Mouse (Mus musculus): Measurements from ENCODE around the gene Rfx7.

The Rfx7 gene

DNA sequence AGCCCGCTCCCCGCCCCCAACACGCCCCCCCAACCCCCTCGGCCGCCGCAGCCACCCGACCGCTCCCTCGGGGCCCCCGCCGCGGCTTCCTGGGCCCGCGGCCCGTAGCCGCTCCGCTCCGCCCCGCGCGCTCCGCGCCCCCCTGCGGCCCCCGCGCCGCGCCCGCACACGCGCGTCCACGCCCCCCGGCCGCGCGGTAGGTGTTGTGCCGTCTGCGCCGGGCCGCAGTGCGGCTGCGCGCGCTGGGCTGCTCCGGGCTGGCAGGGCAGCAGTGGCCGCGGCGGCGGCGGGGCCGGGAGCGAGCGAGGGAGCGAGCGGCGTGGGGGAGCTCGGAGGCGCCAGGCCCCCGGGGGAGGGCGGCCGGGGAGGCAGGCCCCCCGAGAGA, at the start of gene Rfx7:
Gene Rfx7, plus strand, starts transcription at position 245 of the 385 bp plus-strand sequence.
- H3K27me3 ChIP-seq (ENCODE audit: insufficient read depth, low read length) = 0 out of 2 replicates have a peak, but pooled peaks cover 3% of the 10 kb centered on the region
- H3K4me3 ChIP-seq (replicated peaks; ENCODE audit: low read length) = peak within 1 kb of the TSS; percentile 97
- H3K9me3 ChIP-seq (ENCODE audit: low read length) = no peaks in the 10 kb centered on the region
- no peaks in the 10 kb centered on the region for H3K36me3 ChIP-seq (ENCODE audit: insufficient read depth, low read length)
- H3K4me1 ChIP-seq (replicated peaks; ENCODE audit: low read depth, low read length) = peaks cover 34% of the 10 kb centered on the region
- TF ChIP-seq POU5F1 (IDR thresholded peaks at IDR 0.05; ENCODE audit: borderline replicate concordance, low read length) (no peak), CTCF (conservative IDR thresholded peaks at IDR 0.05; ENCODE audit: low read length) (no peak), NANOG (IDR thresholded peaks at IDR 0.05; ENCODE audit: borderline replicate concordance, low read length) (no peak)

- Histone ChIP-seq H3K36me3 (ENCODE audit: insufficient read depth, low read length) (peaks cover 39% of the 10 kb centered on the region), H3K27me3 (ENCODE audit: insufficient read depth, low read length) (no peaks in the 10 kb centered on the region), H3K4me1 (replicated peaks; ENCODE audit: low read depth, low read length) (peaks cover 26% of the 10 kb centered on the region), H3K4me3 (replicated peaks; ENCODE audit: low read length) (no peak overlapping the region), H3K9me3 (ENCODE audit: low read length) (no peaks in the 10 kb centered on the region)
- TF ChIP-seq POU5F1 (IDR thresholded peaks at IDR 0.05; ENCODE audit: borderline replicate concordance, low read length) (no peak), NANOG (IDR thresholded peaks at IDR 0.05; ENCODE audit: borderline replicate concordance, low read length) (no peak), CTCF (conservative IDR thresholded peaks at IDR 0.05; ENCODE audit: low read length) (no peak)
These were observed 43.5 kb upstream of the Rfx7 start for GRCm38 (mm10) chr9:72488523-72488922.

DNA sequence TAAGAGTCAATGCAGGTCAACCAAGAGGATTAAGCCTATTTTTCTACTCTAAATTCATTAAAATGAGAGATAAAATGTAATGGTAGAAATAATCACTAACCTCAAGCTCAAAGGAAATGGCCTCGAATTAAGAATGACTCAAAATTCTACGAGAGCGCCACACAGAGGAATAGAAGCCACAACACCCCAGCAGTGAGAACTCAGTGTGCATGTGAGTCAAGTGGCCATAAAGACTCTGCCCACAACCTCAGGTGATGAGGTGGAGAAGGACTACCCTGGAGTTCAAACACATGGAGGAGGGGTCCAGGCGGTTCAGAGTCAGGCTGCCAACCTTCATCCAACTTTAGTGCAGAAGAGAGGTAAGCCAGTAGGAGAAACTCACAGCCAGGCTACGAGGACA, 42.9 kb upstream of the Rfx7 start:
- Histone ChIP-seq H3K27me3 (ENCODE audit: insufficient read depth, low read length) (no peaks in the 10 kb centered on the region), H3K36me3 (ENCODE audit: insufficient read depth, low read length) (peaks cover 34% of the 10 kb centered on the region), H3K9me3 (ENCODE audit: low read length) (no peaks in the 10 kb centered on the region), H3K4me1 (replicated peaks; ENCODE audit: low read depth, low read length) (peaks cover 32% of the 10 kb centered on the region), H3K4me3 (replicated peaks; ENCODE audit: low read length) (no peak overlapping the region)
- no peak for TF ChIP-seq NANOG (IDR thresholded peaks at IDR 0.05; ENCODE audit: borderline replicate concordance, low read length)
- no peak for TF ChIP-seq CTCF (conservative IDR thresholded peaks at IDR 0.05; ENCODE audit: low read length)
- TF ChIP-seq POU5F1 (IDR thresholded peaks at IDR 0.05; ENCODE audit: borderline replicate concordance, low read length) = no peak

DNA sequence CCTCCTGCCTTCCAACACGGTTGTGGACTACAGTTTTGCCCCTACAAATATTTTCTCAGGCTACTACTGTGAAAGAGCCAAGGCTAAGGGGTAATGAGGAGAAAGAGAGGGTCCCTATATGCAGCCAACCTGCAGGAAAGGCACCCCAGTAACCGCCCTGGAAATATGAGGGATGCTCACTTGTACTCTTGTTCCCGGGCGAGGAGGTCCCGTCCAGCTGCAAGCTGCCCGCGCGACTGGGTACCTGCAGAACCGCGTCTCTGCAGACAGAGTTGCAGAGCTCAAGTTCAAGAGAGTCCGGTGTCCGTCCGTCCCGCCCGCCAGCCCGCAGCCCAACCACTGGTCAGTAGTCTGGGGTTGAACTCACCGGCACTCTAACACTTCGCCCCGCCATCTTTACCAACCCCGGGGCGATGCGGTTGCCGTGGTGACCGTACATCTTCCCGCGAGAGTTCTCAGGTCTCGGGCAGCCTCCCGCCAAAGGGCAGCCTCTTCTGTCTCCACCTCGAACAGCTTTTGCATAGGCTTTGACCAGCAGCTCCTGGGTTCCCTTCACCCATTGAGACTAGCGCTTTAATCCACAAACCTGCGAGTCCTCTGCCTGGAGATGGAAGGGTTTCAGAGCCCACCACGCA, 40.4 kb upstream of the Rfx7 start:
- peaks cover 36% of the 10 kb centered on the region for H3K4me1 ChIP-seq (replicated peaks; ENCODE audit: low read depth, low read length)
- TF ChIP-seq POU5F1 (IDR thresholded peaks at IDR 0.05; ENCODE audit: borderline replicate concordance, low read length) (no peak), NANOG (IDR thresholded peaks at IDR 0.05; ENCODE audit: borderline replicate concordance, low read length) (no peak), CTCF (conservative IDR thresholded peaks at IDR 0.05; ENCODE audit: low read length) (no peak)

DNA sequence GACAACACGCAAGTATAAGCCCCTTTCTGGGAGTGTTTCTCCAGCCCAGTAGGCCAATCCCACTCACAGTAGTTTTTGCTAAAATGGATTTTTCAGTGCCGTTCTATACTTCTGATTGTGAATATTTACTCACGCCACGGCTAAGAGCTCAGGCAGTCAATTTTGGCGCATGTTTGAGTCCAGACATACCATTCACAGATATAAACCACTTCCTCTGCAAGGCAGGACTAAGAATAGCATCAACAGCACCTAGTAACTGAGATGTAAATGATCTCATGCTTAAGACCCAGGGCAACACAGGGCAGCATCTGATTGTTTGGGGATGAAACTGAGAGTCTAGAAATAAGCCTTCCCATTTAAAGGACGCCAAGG, 39.9 kb upstream of the Rfx7 start, which contains the start of gene Tex9:
Gene Tex9, minus strand, starts transcription at position 19 of the 372 bp plus-strand sequence.
- no peak for TF ChIP-seq CTCF (conservative IDR thresholded peaks at IDR 0.05; ENCODE audit: low read length)
- no peak for TF ChIP-seq POU5F1 (IDR thresholded peaks at IDR 0.05; ENCODE audit: borderline replicate concordance, low read length)
- TF ChIP-seq NANOG (IDR thresholded peaks at IDR 0.05; ENCODE audit: borderline replicate concordance, low read length) = no peak
- Histone ChIP-seq H3K27me3 (ENCODE audit: insufficient read depth, low read length) (no peaks in the 10 kb centered on the region), H3K4me3 (replicated peaks; ENCODE audit: low read length) (peak within 1 kb of the TSS; percentile 93)

More for the DNA sequence above, 40.4 kb upstream of the Rfx7 start:
- Histone ChIP-seq H3K9me3 (ENCODE audit: low read length) (no peaks in the 10 kb centered on the region), H3K4me3 (replicated peaks; ENCODE audit: low read length) (peak overlapping the region; percentile 93), H3K27me3 (ENCODE audit: insufficient read depth, low read length) (no peaks in the 10 kb centered on the region), H3K36me3 (ENCODE audit: insufficient read depth, low read length) (peaks cover 21% of the 10 kb centered on the region)

DNA sequence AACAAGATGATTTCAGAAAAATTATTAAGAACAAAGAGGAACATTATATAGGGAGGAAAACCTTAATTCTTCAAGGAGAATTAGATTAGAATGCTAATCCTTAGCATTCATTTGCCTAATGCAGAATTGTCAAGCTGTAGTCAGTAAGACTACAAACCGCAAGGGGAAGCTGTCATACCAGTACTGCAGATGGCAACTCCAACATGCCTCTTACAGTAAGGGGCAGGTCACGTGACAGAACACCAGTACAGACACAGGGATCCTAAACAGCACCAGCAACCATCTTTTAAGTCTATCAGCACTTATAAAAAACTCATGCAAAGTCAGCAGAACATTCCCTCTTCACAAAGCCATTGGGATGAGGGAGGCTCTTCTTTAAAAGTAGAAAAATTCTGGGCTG, 38.6 kb upstream of the Rfx7 start:
- Histone ChIP-seq H3K4me3 (replicated peaks; ENCODE audit: low read length) (no peak overlapping the region), H3K9me3 (ENCODE audit: low read length) (no peaks in the 10 kb centered on the region)
- TF ChIP-seq POU5F1 (IDR thresholded peaks at IDR 0.05; ENCODE audit: borderline replicate concordance, low read length) = no peak
- TF ChIP-seq NANOG (IDR thresholded peaks at IDR 0.05; ENCODE audit: borderline replicate concordance, low read length) = no peak
- TF ChIP-seq CTCF (conservative IDR thresholded peaks at IDR 0.05; ENCODE audit: low read length) = no peak

More for the DNA sequence above, 39.9 kb upstream of the Rfx7 start, which contains the start of gene Tex9:
- peaks cover 16% of the 10 kb centered on the region; the same call in 1 of the 2 replicates for H3K36me3 ChIP-seq (ENCODE audit: insufficient read depth, low read length)
- H3K9me3 ChIP-seq (ENCODE audit: low read length) = no peaks in the 10 kb centered on the region
- peaks cover 36% of the 10 kb centered on the region for H3K4me1 ChIP-seq (replicated peaks; ENCODE audit: low read depth, low read length)

GRCm38 (mm10) chr9:72493984-72494685, 37.9 kb upstream of the Rfx7 start:
- H3K9me3 ChIP-seq (ENCODE audit: low read length) = no peaks in the 10 kb centered on the region
- TF ChIP-seq POU5F1 (IDR thresholded peaks at IDR 0.05; ENCODE audit: borderline replicate concordance, low read length) (no peak), CTCF (conservative IDR thresholded peaks at IDR 0.05; ENCODE audit: low read length) (no peak), NANOG (IDR thresholded peaks at IDR 0.05; ENCODE audit: borderline replicate concordance, low read length) (no peak)
- H3K4me1 ChIP-seq (replicated peaks; ENCODE audit: low read depth, low read length) = peaks cover 35% of the 10 kb centered on the region
- H3K36me3 ChIP-seq (ENCODE audit: insufficient read depth, low read length) = peaks cover 3% of the 10 kb centered on the region; the same call in 1 of the 2 replicates
- no peak overlapping the region for H3K4me3 ChIP-seq (replicated peaks; ENCODE audit: low read length)
- peaks cover 5% of the 10 kb centered on the region for H3K27me3 ChIP-seq (ENCODE audit: insufficient read depth, low read length)

More for the DNA sequence above, 38.6 kb upstream of the Rfx7 start:
- peaks cover 3% of the 10 kb centered on the region; the same call in 1 of the 2 replicates for H3K27me3 ChIP-seq (ENCODE audit: insufficient read depth, low read length)
- peaks cover 8% of the 10 kb centered on the region; the same call in 1 of the 2 replicates for H3K36me3 ChIP-seq (ENCODE audit: insufficient read depth, low read length)
- peaks cover 36% of the 10 kb centered on the region for H3K4me1 ChIP-seq (replicated peaks; ENCODE audit: low read depth, low read length)

- H3K4me3 ChIP-seq (replicated peaks; ENCODE audit: low read length) = no peak overlapping the region
- H3K27me3 ChIP-seq (ENCODE audit: insufficient read depth, low read length) = peaks cover 13% of the 10 kb centered on the region
- TF ChIP-seq CTCF (conservative IDR thresholded peaks at IDR 0.05; ENCODE audit: low read length) = no peak
- TF ChIP-seq NANOG (IDR thresholded peaks at IDR 0.05; ENCODE audit: borderline replicate concordance, low read length) = no peak
- no peak for TF ChIP-seq POU5F1 (IDR thresholded peaks at IDR 0.05; ENCODE audit: borderline replicate concordance, low read length)
- H3K36me3 ChIP-seq (ENCODE audit: insufficient read depth, low read length) = no peaks in the 10 kb centered on the region
- H3K4me1 ChIP-seq (replicated peaks; ENCODE audit: low read depth, low read length) = peaks cover 23% of the 10 kb centered on the region
- H3K9me3 ChIP-seq (ENCODE audit: low read length) = no peaks in the 10 kb centered on the region
These were observed 35.3 kb upstream of the Rfx7 start for GRCm38 (mm10) chr9:72496691-72497090.

All from E14TG2a.4 (cell line).